Mouse (Mus musculus): ENCODE measurements around the gene Rcsd1. TPM values are rescaled to one million over a fixed set of nuclear protein-coding genes. Genes with fewer than 3 reads are reported as not detected.

The Rcsd1 gene
- polyA plus RNA-seq, 1 experiment: 13.2 TPM

DNA sequence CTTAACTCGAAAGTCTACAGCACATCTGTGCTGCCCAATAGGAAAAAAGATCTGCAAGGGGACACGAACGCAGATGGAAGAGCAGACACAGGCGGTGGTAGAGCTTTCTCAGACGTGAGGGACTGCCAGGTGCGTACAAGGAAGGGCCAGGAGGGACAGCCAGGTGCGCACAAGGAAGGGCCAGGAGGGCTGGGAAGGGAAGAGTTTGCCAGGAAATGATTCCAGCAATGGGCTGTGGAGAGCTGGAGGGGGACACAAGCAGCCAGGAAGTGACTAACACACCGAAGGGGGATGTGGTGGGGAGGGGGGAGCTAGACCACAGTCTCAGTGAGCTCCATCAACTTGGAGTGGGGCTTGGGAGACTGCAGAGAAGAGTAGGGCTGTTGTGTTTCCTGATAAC, 79.6 kb downstream of the Rcsd1 start:
- no peak for DNase-seq (ENCODE audit: low spot score)

DNA sequence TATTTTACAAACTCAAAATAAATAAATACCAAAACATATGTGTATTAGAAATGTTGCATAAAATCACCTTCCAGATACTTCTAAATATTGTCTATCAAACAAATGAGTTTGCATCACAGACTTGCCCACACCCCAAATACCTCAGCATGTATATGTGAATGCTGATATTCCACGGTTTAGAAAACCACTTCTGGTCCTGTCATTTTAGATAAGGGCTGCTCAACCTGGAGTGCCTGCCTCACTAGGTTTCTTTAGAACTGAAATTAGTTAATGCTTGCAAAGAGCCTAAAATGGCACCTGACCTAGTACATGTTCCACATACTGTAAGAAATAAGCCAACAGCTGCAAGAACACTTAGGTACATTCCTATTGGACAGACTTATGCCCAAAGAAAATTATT, 81.0 kb downstream of the Rcsd1 start:
- DNase-seq (ENCODE audit: low spot score): no peak

DNA sequence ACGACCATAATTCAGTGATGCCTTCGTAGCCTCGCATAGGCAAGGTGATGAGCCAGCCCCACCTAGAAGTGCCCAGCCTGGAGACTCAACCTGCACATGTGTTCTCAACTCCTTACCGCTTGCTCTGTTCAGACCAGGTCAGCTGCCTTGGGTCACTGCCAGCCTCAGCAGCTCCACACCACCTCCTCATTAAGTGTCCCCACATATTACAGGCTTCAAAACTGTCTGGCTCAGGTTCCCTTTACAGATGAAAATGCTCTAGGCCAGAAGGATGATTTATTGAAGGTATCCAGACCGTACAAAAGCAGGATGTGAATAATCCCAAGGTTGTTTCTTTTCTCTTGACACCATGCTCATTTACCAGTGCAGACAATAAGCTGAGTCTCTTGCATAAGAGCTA, 83.7 kb downstream of the Rcsd1 start:
- DNase-seq (ENCODE audit: low spot score): no peak

DNA sequence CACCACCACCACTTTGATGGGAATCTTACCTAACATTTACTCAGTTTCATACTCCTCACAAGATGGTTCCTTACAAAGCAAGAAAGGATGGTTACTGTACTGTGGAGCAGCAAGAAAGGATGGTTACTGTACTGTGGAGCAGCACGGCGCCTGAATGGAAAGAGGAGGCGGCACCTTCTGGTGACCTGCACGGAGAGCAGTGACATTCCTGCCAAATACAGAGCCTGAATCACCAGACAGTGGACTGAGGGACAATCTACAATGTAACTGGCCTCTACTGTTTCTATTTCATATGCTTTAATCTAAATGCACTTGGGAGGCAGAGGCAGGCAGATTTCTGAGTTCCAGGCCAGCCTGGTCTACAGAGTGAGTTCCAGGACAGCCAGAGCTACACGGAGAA, 84.5 kb downstream of the Rcsd1 start:
- no peak for DNase-seq (ENCODE audit: low spot score)

DNA sequence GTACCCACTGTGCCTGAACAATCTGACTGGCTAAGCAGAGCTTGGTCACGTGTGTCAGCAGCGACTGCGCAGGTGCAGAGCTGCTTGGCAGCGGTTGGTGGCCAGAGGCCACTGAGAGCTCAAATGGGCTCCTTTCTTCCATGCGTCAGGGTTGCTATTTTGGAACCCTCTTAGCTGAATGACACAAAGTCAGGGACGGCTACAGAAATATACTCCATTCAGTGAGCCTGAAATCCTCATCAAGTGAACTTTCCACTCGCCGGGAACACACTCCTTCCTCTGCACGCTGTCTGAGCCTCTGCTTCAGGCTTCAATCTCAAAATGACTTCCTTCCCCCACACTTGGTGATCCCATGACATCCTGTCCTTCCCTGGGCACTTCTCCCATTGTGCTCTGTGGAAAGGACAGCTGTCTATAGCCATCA, 91.3 kb downstream of the Rcsd1 start:
- DNase-seq (ENCODE audit: low spot score): no peak

DNA sequence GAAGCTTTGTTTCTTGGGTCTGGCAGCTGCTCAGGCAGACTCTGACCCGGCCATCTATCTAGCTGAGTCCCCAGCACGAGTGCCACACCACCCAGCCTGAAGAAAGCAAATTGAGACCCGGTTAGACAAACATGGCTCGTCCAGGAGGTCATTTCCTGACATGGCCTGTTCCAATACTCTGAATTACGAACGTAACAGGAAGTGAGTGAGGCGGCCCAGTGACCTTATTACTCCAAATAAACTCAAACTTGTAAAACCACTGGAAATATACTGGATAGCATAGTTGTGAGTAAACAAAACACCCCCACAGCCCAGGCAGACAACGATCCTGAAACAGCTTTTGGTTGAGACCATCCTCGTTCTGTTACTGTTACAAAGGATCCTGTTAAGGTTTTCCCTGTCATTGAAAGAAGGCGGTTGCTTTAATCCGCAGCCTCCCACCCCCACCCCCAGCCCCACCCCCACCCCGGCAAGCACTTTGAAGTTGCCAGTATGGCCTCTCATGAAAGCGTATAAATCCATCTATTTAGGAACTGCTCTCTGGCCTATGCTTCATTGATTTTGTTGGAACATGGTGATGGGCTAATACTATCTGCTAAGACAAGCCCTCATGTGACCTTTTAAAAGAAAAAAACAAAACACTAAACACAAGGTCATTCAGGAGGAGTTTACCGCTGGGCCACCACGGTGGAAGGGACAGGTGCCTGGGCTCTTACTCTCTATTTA, 92.2 kb downstream of the Rcsd1 start:
- DNase-seq (ENCODE audit: low spot score): no peak

DNA sequence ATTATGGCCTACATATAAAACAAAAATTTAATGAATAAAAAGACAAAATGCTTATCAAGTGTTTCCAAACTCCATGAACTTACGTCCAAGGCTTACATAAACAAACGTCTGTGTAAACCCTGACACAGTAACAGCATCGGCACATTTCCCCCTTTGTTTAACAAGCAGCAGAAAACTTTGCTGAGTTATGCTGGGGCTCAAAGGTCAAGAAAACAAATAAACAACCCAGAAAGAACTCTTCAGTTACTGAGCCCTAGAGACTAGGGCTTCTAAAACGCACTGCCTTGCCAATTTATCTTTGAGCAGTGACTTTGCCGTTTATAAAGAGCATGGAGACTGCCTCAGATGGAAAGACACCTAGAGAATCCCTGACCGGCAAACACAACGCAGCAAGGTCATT, 92.9 kb downstream of the Rcsd1 start:
- no peak for DNase-seq (ENCODE audit: low spot score)

DNA sequence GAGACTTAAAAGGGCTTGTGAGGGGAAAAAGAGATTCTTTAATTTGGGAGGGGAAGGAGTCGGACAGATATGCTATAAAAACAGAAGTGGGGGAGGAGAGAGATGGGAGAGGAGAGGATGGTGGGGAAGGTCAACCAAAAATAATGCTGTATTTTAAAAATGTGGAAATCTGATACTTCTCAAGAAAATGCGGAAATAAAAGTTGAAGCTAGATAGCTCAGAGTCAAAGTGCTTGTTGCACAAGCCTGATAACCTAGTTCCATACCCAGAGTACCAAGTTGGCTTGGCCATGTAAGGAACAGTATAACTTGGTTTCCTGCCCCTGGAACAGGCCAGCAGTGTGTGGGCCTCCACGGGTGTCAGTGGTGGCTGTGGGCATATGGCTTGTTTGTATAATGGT, 94.8 kb downstream of the Rcsd1 start:
- DNase-seq (ENCODE audit: low spot score): no peak

DNA sequence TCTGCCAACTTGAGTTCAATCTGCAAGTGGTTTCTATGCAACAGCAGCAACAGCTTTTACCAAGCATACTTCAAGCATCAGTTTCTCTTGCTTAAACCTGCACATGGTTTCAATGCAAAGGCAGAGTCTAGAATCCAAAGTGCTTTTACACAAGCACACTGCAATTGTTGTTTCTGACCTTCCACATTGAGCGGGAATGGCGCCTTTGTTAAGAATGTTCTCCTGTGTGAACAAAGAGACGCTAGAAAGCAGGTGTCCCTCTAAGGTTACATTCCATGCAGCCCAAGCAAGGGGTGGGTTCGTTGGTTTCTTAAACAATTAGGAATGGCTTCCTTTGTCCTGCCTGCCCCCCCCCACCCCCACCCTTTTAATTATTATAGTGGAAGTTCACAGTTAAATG, 95.6 kb downstream of the Rcsd1 start:
- no peak for DNase-seq (ENCODE audit: low spot score)

DNA sequence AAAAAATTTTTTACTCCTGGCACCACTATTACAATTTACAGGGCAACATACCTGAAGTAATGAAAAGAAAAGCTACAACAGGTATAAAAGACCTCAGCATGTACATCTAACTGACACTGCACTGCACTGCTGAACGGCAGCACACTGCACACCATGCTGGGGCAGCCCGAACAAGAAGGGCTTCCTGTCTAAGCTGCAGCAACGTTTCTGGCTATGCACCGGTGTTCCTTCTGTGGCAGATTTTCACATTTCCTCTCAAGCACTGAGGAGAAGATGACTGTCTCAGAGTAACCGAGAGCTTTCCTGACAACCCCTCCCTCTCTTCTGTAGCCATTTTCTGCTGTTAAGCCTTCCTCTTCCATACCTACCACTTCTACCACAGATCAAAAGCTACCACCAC, 96.8 kb downstream of the Rcsd1 start:
- no peak for DNase-seq (ENCODE audit: low spot score)

DNA sequence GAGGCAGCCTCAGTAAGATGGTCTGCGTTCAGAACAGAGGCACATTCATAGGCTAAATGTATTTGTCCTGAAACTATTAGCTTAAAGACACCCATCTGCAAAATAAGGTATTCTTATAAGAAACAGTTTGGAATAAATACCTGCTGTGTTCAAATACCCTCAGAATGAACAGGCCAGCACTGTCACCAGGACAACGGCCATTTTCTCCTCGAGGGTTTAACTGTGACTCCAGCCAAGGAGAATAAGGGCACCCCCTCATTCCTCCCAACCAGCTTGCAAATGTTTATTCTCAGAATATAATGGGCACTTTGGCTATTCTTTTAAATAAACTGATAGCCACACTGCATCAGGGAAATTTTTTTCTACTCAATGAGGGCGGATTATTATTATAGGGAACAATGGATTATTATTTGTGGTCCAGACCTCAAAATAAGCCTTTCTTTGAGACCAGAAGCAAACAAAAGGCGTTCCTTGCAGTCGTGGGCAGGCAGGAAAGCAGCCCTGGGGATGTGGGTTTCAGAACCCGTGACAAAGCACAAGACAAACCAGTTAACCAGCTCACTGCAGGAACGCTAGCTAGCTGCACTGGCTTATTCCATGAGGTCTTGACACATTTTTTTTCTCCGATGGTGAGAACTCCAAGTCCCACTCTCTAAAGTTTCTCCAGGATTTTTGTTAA, 99.1 kb downstream of the Rcsd1 start:
- DNase-seq (ENCODE audit: low spot score): no peak

DNA sequence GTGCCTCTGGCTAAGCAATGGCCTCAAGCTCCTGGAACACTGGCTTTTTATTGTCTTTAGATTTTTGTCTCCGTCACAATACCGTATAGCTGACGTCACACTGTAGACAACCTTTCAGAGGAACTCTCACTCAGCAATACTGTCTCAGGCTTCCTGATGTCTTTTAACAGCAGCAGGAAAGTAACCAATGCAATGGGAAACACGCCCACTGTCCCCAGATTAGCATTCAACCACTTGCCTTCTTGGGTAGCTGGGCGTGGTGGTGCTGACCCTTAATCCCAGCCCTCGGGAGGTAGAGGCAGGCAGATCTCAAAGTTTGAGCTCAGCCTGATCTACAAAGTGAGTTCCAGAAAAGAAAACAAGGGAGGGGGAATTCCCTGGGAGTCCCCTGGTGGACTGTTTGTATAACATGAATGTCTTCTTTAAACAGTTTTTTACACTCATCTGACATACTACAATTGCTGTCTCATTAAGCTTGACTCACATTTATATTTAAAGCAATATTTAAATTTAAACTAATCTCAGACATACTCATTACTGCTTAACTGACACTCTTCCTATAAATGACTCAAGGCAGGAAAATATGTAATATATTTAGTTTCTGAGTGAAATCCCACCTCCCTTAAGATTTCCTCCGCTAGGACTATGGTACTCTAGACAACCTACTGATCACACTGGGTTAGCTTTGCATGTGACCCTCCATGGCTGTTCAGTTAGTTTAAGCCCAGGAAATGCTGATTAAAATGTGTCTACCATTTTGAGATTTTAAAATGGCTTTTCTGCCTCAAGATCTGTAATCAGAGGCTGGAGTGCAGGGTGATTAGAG, 99.8 kb downstream of the Rcsd1 start:
- no peak for DNase-seq (ENCODE audit: low spot score)

DNA sequence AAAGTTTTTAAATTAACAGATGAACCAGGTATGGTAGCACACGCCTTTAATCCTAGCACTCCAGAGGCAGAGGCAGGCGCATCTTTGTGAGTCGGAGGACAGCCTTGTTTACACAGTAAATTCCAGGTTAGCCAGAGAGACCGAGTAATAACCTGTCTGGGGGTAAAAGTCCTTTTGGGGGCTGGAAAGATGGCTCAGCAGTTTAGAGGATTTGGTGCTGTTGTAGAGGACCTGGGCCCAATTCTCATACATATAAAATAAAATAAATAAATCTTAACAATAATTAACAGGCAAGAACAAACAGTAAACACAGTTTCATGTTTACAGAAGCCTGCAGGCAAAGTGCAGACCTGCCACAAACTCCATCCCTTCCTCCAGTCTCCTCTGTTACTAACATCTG, 100.7 kb downstream of the Rcsd1 start:
- DNase-seq (ENCODE audit: low spot score): no peak

DNA sequence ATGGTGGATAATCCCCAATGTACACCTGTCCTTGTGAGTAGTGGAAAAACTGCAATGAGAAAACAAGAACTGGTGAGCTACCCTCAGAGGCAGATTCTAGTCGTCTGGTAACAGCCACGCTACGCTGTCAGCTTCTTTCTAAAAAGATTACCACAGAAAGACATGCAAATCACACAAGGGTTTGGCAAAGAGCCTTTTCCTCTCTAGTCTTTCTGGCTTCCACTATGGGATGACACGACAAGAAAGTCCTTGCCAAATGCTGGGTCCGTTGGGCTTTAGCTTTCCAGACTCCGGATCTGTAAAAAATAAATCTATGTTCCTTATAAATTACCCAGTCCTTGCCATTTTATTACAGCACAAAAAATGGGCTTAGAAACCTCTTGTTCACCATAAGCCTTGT, 103.8 kb downstream of the Rcsd1 start:
- no peak for DNase-seq (ENCODE audit: low spot score)

DNA sequence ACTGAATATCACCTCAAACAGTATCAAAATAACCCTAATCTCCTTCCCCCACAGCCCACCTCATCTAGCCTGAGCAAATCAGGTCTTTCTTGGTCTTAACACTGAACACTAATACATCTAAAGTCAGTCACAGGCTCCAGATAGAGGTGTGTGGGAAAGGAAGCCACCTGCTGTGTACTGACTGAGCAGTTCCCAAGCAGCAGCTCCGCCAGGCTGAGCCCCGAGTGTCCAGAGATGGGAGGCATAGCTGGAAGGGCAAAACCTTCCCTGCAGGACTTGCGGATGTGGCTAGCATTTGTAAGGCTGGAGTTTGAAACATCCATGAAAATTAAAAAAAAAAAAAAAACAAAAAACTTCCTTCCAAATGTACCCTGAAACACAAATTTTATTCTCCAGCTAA, 104.4 kb downstream of the Rcsd1 start:
- DNase-seq (ENCODE audit: low spot score): no peak

DNA sequence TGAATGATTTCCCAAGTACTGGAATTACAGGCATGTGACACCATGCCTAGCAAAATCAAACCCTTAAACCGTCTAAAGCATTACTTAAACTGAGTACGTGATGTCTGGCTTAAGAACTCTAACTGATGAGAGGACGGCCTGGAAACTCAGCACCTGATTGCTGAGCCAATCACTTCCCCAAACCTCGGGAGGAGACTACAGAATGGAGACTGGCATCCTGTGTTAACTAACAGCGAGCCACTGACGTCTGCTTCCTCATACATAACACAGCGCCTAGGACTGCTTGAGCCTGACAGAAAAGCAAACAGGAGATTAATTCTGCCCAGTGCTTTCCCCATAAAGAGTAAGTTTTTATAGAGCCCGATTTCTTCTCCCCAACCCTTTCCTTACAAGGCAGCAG, 105.4 kb downstream of the Rcsd1 start:
- DNase-seq (ENCODE audit: low spot score): no peak

DNA sequence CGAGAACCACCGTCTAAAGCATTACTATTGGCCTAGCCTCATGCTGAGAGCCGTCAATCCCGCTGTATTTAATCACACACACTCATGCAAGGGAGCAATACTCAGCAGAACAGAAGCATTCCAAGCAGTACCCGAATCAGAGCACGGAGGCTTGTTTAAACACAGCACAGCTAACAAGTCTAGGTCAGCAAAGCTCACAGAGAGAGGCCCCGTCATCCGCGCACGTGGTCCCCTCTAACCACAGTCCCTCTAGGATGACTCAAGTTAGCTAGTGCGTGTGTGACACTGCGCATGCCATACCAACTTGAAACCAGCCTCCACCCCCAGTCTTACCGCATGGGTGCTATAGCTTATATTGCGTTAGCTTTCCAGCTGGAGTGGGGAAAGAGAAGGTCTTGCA, 106.3 kb downstream of the Rcsd1 start:
- DNase-seq (ENCODE audit: low spot score): no peak

DNA sequence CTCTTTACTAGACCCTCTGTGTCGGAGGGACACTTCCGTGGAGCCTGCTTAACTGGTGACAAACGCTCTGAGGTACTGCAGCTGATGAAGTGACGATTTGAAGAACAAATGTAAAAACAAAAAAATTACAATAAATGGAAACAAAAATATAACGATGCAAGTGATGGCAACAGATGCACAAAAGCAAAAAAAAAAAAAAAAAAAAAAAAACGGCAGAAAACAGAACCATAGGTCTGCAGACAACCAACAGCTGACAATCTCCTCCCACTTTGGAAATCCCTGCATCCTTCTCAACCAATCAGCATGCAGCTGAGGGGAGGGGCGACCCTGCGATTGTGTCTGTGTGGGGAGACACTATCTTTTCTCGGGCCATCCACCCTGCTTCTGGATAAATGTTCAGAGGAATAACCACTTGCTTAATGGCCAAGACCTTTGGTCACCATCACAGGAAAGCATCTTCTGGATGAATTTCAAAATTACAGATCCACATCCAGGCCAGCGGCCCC, 107.7 kb downstream of the Rcsd1 start:
- no peak for DNase-seq (ENCODE audit: low spot score)

All from urinary bladder, adult 2 months (tissue).